Mouse (Mus musculus) skeletal muscle tissue, adult 2 months (tissue): ENCODE data around the gene Spock2.

Experiments used
- DNase-seq: peaks from one replicate; pipeline ENCODE4 v3.0.0-alpha.2; 2012; ENCODE audit warnings: low read depth, low spot score

The Spock2 gene

GRCm38 (mm10) chr10:60106146-60106530, at the start of gene Spock2:
Spock2 (plus strand) TSS chr10:60106219.
- DNase-seq, result no peak

- DNase-seq, result no peak
Measured at GRCm38 (mm10) chr10:60062173-60062572, 43.8 kb upstream of the Spock2 start.

GRCm38 (mm10) chr10:60062931-60063330, 43.1 kb upstream of the Spock2 start:
- DNase-seq, result no peak

GRCm38 (mm10) chr10:60066524-60066923, 39.5 kb upstream of the Spock2 start:
- DNase-seq, result no peak

DNA sequence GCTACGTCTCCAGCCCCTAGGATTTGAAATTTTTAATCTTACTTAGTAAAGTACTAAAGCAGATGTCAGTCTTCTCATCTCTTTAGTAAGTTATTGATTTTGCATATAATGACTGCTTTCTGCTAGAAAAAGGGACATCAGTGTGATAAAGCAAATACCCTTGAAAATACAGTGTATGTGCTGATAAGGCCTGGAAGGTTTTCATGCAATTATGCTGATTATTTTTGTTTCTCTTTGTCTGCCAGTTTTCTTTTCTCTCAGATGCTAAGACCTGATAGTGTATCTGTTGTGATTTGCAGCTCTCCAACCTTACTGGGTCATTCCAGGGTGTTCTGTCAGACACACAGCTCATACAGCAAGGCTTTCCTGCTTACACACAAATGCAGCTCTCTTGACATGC, 30.9 kb upstream of the Spock2 start:
- no peak for DNase-seq

DNA sequence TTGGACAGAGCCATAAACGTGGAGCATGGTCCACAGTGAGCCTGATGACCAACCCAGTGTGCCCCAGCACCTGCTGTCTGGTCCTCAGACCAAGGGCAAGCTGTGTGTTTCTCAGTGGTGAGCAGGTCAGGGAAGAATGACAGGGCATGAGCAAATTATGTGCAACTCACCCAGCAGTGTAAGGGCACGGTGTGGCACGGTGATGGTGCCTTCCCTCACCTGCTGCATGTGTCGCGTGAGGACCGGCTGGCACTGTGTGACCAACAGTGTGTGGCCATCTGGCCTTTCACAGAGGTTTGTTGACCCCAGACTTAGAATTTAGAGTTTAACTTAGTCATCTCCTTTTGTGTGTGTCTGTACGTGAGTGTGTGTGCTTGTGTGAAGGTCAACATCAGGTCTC, 28.8 kb upstream of the Spock2 start:
- DNase-seq, result no peak

DNA sequence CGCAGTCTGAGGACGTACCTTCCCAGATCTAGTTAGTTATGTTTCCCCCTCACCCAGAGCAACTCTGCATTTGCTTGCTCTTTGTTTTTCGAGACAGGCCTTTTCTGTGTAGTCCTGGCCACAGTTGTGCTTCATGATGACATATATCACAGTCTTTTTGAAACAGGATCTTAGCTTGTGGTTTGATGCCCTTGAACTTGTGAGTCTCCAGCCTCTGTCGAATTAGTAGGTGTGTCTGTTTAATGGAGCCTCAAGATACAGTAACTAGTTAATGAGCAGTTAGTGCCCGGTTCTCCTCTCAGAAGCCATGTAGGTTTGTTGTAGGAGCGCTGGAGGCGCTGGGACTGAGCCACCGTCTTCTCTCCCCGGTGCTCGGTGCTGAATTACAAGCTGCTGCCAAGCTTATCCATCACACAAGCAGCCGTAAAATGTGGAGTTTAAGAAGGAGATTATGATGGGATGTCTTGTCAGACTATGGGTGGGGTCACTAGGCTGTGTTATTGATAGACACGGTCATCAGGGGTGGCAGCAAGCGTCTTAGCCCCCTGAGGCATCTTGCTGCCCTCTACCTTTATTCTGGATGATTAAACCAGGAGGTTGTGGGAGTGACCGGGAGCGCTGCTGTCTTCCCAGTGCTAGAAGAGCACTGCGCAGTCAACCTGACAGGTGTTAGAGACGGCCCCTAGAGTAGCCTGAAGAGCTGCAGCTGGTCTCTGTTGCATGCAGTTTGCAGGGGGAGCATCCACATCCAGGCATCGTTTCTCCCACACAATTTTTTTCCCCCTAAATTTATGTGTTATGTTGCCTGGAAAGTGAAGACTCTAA, 28.1 kb upstream of the Spock2 start:
- DNase-seq, result no peak

DNA sequence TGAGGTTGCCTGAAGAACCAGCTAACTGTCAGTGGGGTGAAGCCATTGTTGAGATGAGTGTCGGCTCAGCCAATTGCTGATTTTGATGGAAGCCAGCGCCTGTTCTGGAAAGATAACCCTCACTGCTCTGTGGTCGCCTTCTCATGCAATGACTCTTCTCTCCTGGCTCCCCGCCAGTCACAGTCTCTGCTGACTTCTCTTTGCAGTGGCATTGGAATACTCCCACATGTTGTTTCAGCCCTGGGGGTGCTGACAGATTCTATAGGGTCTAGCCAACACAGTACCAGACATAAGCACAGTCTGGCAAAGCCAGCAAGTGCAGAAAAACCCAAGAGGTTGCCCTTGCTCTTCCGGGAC, 27.5 kb upstream of the Spock2 start:
- DNase-seq, result peak; percentile 34

- DNase-seq, result no peak
Measured at GRCm38 (mm10) chr10:60080171-60080570, 25.8 kb upstream of the Spock2 start.

DNA sequence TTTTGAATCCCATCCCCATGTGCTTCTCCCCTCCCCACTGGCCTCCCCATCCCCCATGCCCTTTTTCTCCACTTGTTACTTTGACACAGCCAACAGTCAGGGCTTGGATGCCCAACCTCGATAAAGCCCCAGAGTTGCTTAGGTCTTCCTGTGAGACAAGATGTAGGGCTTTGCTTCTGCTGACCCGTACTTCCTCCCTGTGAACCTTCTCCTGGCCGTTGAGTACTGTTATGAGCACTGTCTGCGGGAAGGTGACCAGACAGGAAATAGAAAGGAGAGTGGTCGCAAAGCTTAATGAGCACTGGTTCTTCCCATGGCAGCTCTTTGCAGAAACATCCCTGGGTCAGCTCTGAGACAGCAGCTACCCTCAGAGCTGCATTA, 25.4 kb upstream of the Spock2 start:
- no peak for DNase-seq

DNA sequence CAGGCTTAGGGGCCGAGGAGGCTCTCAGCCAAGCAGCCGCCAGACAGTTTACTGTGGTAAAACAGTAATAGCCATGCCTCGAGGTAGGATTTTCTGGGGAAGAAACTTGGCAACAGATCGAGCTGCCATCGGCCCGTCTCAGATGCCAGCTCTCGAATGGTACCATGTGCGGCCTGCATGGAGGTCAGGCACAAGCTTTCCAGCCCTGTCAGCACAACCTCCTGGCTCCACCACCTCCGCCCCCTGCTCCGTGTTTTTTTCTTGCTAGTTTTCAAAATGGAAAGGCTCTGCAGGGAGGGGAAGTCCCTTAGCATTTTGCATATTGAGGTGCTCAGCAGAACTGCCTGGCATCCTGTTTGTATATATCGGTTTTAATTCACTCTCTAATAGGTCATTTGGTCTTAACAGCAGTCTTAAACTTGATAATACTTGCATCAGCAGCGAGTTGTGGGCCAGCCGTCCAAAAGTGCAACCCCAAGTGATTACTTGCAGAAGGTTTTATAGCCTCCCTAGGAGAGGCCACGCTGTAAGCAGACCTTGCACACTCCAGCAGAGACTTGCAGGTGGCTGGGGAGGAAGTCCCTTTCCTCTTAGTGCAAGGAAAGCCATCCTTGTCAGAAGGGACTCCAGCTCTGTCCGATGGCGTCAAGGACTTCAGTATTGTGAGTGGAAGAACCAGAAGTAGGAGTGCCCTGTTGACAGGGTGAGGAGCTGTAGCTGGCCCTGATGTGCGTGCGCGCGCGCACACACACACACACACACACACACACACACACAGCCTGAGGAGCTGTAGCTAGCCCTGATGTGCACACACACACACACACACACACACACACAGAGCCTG, 24.8 kb upstream of the Spock2 start:
- DNase-seq, result peak; percentile 55

DNA sequence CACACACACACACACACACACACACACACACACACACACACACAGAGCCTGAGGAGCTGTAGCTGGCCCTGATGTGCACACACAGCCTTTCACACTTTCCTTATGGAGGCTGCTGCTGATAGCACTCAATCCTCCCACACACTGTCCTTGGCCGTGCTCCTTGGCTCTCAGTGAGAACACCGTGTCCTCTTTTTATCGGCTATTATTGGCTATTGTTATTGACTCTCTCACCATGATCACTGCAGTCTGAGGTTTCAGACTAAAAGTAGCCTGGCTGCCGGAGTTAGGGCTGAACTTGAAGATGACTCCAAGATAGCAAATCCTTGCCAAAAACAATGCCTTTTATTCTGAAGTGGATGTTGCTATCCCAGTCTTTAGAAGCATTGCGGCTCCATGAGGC, 24.1 kb upstream of the Spock2 start:
- DNase-seq, result peak; percentile 92

DNA sequence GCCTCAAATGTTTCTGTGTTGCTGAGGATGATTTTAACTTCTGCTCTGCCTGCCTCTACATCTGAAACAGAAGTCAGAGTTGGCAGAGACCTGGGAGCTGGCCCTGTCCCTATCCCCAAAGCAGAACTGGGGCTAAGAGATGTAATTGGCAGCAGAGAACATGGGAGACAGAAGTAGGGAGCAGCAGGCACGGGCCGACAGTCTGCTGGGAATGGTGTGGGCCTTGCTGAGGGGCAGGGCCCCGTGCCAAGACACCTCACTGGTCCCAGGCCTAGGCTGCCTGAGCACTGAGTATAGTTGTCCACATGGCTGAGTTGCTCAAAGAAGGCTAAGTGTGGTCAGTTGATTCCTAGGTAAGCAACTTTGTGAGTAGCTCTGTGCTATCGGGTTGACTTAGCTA, 22.0 kb upstream of the Spock2 start:
- DNase-seq, result no peak

GRCm38 (mm10) chr10:60092311-60092710, 13.7 kb upstream of the Spock2 start:
- no peak for DNase-seq

- DNase-seq, result no peak
Measured at GRCm38 (mm10) chr10:60093751-60094150, 12.3 kb upstream of the Spock2 start.

GRCm38 (mm10) chr10:60095558-60095957, 10.5 kb upstream of the Spock2 start:
- DNase-seq, result no peak

GRCm38 (mm10) chr10:60096302-60096701, 9.7 kb upstream of the Spock2 start:
- no peak for DNase-seq

- DNase-seq, result peak; percentile 13
Measured at GRCm38 (mm10) chr10:60097146-60097545, 8.9 kb upstream of the Spock2 start.

GRCm38 (mm10) chr10:60097774-60098173, 8.2 kb upstream of the Spock2 start:
- no peak for DNase-seq

GRCm38 (mm10) chr10:60105391-60106145, 451 bp upstream of the Spock2 start:
- no peak for DNase-seq

DNA sequence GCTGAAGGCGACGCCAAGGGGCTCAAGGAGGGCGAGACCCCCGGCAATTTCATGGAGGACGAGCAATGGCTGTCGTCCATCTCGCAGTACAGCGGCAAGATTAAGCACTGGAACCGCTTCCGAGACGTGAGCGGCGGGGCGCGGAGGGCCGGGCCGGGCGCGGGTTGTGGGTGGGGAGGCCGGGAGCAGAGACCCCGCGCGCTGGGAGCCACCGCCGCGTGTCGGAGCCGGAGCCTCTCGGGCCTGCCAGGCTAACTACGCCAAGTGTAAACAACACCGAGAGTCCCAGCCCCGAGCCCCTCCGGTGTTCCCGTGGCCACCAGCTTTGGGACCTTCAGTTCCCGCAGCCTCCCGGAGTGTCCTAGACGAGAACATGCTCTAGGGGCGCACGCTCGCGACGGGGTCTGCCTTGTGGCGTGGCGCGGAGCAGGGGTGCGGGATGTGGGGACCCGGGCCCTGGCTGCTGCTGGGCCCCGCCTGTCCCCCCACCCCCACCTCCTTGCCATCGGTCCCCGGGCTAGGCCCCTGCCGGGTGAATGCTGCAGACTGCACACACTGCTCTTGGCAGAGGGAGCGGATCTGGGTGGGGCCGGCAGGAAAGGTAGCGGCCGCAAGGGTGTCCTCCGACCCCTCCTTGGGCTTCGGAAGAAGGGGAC, 640 bp downstream of the Spock2 start:
- DNase-seq, result no peak

DNA sequence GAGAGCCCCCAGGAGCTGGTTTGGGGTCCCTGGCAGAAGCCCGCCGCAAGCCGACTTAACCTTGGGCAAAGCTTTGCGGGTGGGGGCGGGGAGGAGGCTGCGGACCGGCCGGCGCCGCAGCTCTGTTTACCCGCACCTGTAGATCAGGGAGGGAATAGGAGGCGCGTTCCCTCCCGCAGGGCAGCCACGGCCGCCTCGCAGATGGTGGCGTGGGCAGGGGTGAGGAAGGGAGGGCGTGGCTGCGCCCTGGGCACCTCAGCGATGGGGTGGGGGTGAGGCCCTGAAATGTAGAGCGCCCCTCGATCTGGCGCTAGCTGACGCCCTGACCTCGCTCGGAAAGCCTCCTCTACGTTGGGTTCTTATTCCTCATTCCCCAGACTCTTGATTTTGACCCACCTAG, 1.4 kb downstream of the Spock2 start:
- no peak for DNase-seq
